Mouse (Mus musculus) G1E (cell line): ENCODE measurements around the gene Myo10. TPM values are rescaled to one million over a fixed set of nuclear protein-coding genes. Genes with fewer than 3 reads are reported as not detected.

ENCODE experiments used
- ATAC-seq: 2 replicates; pipeline ENCODE4 v1.8.0; 2016; ENCODE audit warnings: mild to moderate bottlenecking; ENCODE audit not compliant: insufficient number of reproducible peaks, poor library complexity, low FRiP score, severe bottlenecking; ENCODE audit errors: extremely low read depth
- DNase-seq: peaks from one replicate; pipeline ENCODE4 v3.0.0; 2012; ENCODE audit warnings: low spot score
- H3K27me3 ChIP-seq: 2 replicates; pipeline ENCODE4 v1.6.1; 2012; ENCODE audit warnings: mild to moderate bottlenecking, low read length, inconsistent platforms; ENCODE audit not compliant: insufficient read depth
- H3K36me3 ChIP-seq: replicated peaks from 2 replicates; pipeline ENCODE3; 2012; ENCODE audit warnings: mild to moderate bottlenecking, inconsistent platforms
- H3K4me1 ChIP-seq: 2 replicates; pipeline ENCODE4 v1.6.1; 2012; ENCODE audit warnings: low read depth, low read length, inconsistent platforms, mixed read lengths; ENCODE audit not compliant: insufficient read depth
- H3K4me3 ChIP-seq: 2 replicates; pipeline ENCODE4 v1.5.1; 2012; ENCODE audit warnings: low read depth, mild to moderate bottlenecking, inconsistent platforms, low read length, moderate library complexity, mixed read lengths
- H3K9me3 ChIP-seq: replicated peaks from 2 replicates; pipeline ENCODE4 v1.6.1; 2012; ENCODE audit warnings: inconsistent platforms
- CTCF ChIP-seq: IDR thresholded peaks from 2 replicates; pipeline ENCODE4 v1.5.1; 2012; ENCODE audit warnings: low read depth, low read length, inconsistent platforms, mixed read lengths
- GATA1 ChIP-seq: IDR thresholded peaks from 2 replicates; pipeline ENCODE4 v1.6.1; 2012; ENCODE audit warnings: borderline replicate concordance, low read length, inconsistent platforms, mixed read lengths
- GATA2 ChIP-seq: IDR thresholded peaks from 2 replicates; pipeline ENCODE4 v1.6.1; 2012; ENCODE audit warnings: low read depth, low read length, inconsistent platforms, borderline replicate concordance
- POLR2AphosphoS5 ChIP-seq: IDR thresholded peaks from 2 replicates; pipeline ENCODE4 v1.6.1; 2012; ENCODE audit warnings: low read depth, low read length, inconsistent platforms; ENCODE audit not compliant: insufficient replicate concordance
- TAL1 ChIP-seq: conservative IDR thresholded peaks from 2 replicates; pipeline ENCODE4 v1.6.1; 2012; ENCODE audit warnings: low read depth, low read length, inconsistent platforms, mixed read lengths
- polyA plus RNA-seq: library from polyadenylated mRNA; stranded (reverse); fragments of >175 nt; gene quantifications from 2 replicates; pipeline ENCODE4 v1.2.3, GENCODE M21; 2012
- total RNA-seq, 2 experiments: library from RNA; stranded (forward) in 1 of 2; stranded (reverse) in 1 of 2; fragments of 200-1000 nt in 1 of 2; fragments of >200 nt in 1 of 2; fragmentation: Nextera tagmentation in 1 of 2; gene quantifications; 2 replicates each; pipeline ENCODE4 v1.2.3; 2014 to 2017

Gene Myo10
- total and polyA plus RNA-seq, 3 experiments, result 0.11 to 1.7 TPM; not detected in 1

DNA sequence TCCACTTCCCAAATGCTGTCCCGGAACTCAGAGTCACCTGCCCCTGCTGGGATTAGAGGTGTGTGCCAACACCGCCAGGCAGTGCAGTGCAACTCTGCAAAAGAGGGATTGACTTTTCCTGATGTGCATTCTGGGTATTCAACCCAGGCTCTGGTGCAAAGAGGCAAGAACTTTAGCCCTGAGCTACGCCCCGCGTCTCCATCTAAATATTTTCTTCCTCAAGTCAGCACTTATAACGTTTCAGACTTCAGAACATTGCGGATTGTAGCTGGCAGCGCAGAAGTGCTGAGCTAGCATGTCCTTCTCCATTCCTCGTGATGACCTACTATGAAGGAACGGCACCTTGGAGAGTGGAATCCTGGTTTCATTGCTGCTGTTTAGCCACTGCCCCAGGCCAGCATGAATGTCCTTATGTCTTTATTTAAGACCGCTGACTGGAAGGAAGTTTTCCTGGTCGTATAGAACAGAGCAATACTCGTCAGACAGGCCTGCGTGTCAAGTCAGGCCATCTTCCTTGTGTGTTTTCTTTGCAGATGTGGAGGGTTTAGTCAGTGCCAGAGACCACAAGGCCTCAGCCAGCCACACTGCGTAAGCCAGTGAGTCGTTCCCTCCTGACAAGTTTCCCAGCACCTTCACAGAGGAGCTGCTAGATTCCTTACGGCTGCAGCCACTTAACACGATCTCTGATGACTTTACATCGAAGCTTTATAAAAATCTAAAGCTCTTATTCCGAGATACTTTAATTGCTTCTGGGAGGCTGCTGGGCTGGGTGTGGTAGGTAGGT is 186.5 kb downstream of the Myo10 start:
- DNase-seq (no peak), ATAC-seq (no peak)
- peaks cover 68% of the 10 kb centered on the region for H3K9me3 ChIP-seq
- no peaks in the 10 kb centered on the region for H3K27me3 ChIP-seq
- H3K36me3 ChIP-seq, result no peaks in the 10 kb centered on the region
- TF ChIP-seq GATA2 (no peak), CTCF (no peak), GATA1 (no peak), TAL1 (no peak), POLR2AphosphoS5 (no peak)
- H3K4me3 ChIP-seq, result no peak overlapping the region
- no peaks in the 10 kb centered on the region for H3K4me1 ChIP-seq

- Histone ChIP-seq H3K9me3 (peaks cover 62% of the 10 kb centered on the region), H3K36me3 (no peaks in the 10 kb centered on the region), H3K4me3 (no peak overlapping the region), H3K27me3 (no peaks in the 10 kb centered on the region), H3K4me1 (no peaks in the 10 kb centered on the region)
- TF ChIP-seq GATA1 (no peak), TAL1 (no peak), POLR2AphosphoS5 (no peak), CTCF (no peak), GATA2 (no peak)
- DNase-seq, result no peak
- ATAC-seq, result no peak
Measured at GRCm38 (mm10) chr15:25809669-25810068, 187.3 kb downstream of the Myo10 start.

DNA sequence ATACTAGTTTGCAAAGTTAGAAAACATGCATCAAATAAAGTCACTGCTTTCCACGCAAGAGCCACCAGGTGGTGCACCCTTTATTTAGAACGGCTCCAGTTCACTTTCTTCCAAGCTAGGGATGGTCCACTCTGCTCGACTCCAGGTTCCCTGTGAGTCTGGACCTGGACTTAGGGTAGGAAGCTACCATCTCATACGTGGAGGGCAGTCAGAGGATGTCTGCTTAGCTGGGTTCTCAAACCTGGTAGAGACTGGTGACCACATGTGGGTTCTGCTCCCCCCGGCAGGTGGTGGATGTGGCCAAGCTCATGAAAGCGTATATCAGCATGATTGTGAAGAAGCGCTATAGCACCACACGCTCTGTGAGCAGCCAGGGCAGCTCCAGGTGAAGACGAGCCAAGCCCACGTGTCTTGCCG is 189.5 kb downstream of the Myo10 start:
- ATAC-seq, result no peak
- TF ChIP-seq TAL1, result no peak
- no peak for TF ChIP-seq POLR2AphosphoS5
- no peak for TF ChIP-seq GATA2
- no peak for TF ChIP-seq GATA1
- DNase-seq, result no peak
- Histone ChIP-seq H3K27me3 (no peaks in the 10 kb centered on the region), H3K4me3 (no peak overlapping the region), H3K4me1 (no peaks in the 10 kb centered on the region), H3K9me3 (peaks cover 55% of the 10 kb centered on the region), H3K36me3 (no peaks in the 10 kb centered on the region)

DNA sequence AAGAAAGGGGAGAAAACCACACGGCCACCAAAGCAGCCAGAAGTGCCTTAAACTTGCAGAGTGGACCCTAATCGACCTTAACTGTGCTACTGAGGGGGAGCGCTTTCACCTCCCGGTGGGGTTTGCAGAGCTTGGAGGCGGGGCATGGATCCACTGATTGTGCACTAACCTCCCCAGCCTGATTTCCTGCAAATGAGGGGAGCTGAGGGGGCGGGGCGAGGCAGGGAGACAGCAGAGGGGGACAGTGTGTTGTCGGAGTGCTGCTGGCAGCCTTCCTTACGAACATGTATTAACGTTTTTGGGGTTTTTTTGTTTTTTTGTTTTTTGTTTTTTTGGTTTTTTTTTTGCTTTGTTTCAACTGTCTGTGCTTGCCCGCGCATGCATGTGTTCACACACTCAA is 190.2 kb downstream of the Myo10 start:
- TF ChIP-seq POLR2AphosphoS5 (no peak), TAL1 (no peak), GATA2 (no peak), GATA1 (no peak), CTCF (no peak)
- DNase-seq, result no peak
- no peak for ATAC-seq
- no peak overlapping the region for H3K4me3 ChIP-seq
- H3K27me3 ChIP-seq, result no peaks in the 10 kb centered on the region
- no peaks in the 10 kb centered on the region for H3K36me3 ChIP-seq
- H3K4me1 ChIP-seq, result no peaks in the 10 kb centered on the region
- peaks cover 52% of the 10 kb centered on the region for H3K9me3 ChIP-seq

GRCm38 (mm10) chr15:25814535-25814934 is 192.2 kb downstream of the Myo10 start:
- ATAC-seq, result no peak
- no peaks in the 10 kb centered on the region for H3K4me1 ChIP-seq
- H3K9me3 ChIP-seq, result peaks cover 35% of the 10 kb centered on the region
- TF ChIP-seq GATA2 (no peak), GATA1 (no peak), TAL1 (no peak), CTCF (no peak), POLR2AphosphoS5 (no peak)
- DNase-seq, result no peak
- no peaks in the 10 kb centered on the region for H3K36me3 ChIP-seq
- H3K27me3 ChIP-seq, result no peaks in the 10 kb centered on the region
- no peak overlapping the region for H3K4me3 ChIP-seq

DNA sequence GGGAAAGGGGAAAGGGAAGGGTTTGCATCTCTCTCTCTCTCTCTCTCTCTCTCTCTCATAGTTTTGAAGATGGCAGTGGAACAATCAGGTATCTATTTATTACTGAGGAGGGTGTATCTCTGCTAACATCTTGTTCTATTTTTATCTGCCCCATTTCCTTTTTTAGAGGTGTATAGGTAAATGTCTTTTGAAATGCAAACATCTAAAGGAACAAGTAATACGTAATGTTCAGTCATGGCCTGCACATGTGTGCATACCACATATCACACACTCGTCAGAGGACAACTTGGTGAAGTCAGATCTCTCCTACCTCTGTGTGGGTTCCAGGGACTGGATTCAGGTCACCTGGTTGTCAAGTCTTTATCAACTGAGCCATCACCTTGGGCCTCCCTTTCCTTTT is 194.9 kb downstream of the Myo10 start:
- ATAC-seq (no peak), DNase-seq (no peak)
- H3K9me3 ChIP-seq, result peaks cover 12% of the 10 kb centered on the region
- H3K4me3 ChIP-seq, result no peak overlapping the region
- no peaks in the 10 kb centered on the region for H3K27me3 ChIP-seq
- no peaks in the 10 kb centered on the region for H3K36me3 ChIP-seq
- no peaks in the 10 kb centered on the region for H3K4me1 ChIP-seq
- TF ChIP-seq GATA2, result no peak
- TF ChIP-seq POLR2AphosphoS5, result no peak
- TF ChIP-seq GATA1, result no peak
- TF ChIP-seq TAL1, result no peak
- no peak for TF ChIP-seq CTCF
